ENCODE assay signal across 21 mouse cellular contexts in the genomic region with DNA sequence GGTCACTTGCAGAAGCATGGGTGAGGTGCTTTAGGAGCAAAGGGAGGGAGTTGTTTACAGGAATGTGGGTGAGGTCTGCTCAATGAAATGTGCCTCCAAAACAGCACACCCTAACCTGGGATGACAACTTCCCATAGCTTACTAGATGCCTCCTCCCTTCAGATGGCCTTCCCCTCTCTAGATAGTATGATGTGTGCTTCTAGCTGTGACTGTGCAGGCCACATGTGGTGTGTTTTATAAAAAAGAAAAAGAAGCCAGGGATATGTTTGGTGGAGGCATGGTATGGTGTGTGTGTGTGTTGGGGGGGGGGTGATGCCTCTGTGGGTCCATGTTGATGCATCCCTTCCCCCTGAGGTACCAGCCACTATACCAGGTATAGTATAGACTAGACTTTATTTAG. TPM values are rescaled to one million over a fixed set of nuclear protein-coding genes. Genes with fewer than 3 reads are reported as not detected.
DNase-seq lines count a peak whose midpoint lies in the region; ATAC-seq and TF ChIP-seq lines count a peak whose summit lies in the region.
"Had no signal": no experiment of that assay in that cellular context is flagged by ENCODE, and none has a peak within 500 bp of the region (broad histone marks: within the 10 kb centered on the region; RNA-seq: fewer than 3 reads in every experiment).

No protein-coding gene starts in this region.

- H3K27ac ChIP-seq in gastrocnemius, adult 2 months: peak overlapping the region; percentile 60
- H3K27ac ChIP-seq in liver, postnatal 0 days (ENCODE audit: low read depth): no peak overlapping the region
- H3K27ac ChIP-seq: embryonic facial prominence, embryonic 10.5 days; embryonic facial prominence, embryonic 13.5 days; forebrain, embryonic 12.5 days; forebrain, embryonic 15.5 days; hindbrain, embryonic 10.5 days; hindbrain, embryonic 13.5 days; intestine, embryonic 15.5 days had no signal

- H3K36me3 ChIP-seq in liver, postnatal 0 days (replicated peaks; ENCODE audit: insufficient read depth, low read length): no peaks in the 10 kb centered on the region
- H3K36me3 ChIP-seq: embryonic facial prominence, embryonic 10.5 days; embryonic facial prominence, embryonic 13.5 days; forebrain, embryonic 12.5 days; forebrain, embryonic 15.5 days; hindbrain, embryonic 10.5 days; hindbrain, embryonic 13.5 days; intestine, embryonic 15.5 days had no signal

- DNase-seq in gastrocnemius, adult 2 months: no peak
- DNase-seq in gastrocnemius, postnatal 10 days: no peak
- DNase-seq in liver, postnatal 0 days: no peak
- no peak for DNase-seq in liver
- DNase-seq in lung, adult 18-20 months: no peak
- DNase-seq: adrenal gland, postnatal 25 days; cerebellum, adult 11-12 months; cerebellum, adult 8-10 months; cerebellum, postnatal 36 days; embryo, embryonic 11 days had no signal

- peaks cover 15% of the 10 kb centered on the region for H3K4me1 ChIP-seq in liver, postnatal 0 days (ENCODE audit: insufficient read depth)
- H3K4me1 ChIP-seq: embryonic facial prominence, embryonic 10.5 days; forebrain, embryonic 12.5 days; forebrain, embryonic 15.5 days; hindbrain, embryonic 10.5 days; hindbrain, embryonic 13.5 days; intestine, embryonic 15.5 days had no signal

- no peak overlapping the region for H3K4me2 ChIP-seq in liver, postnatal 0 days (ENCODE audit: low read depth, low read length)
- H3K4me2 ChIP-seq: embryonic facial prominence, embryonic 13.5 days; forebrain, embryonic 12.5 days; forebrain, embryonic 15.5 days; heart, embryonic 11.5 days; hindbrain, embryonic 13.5 days; intestine, embryonic 15.5 days had no signal

- no peak overlapping the region for H3K4me3 ChIP-seq in gastrocnemius, adult 2 months
- H3K4me3 ChIP-seq in liver, postnatal 0 days (ENCODE audit: low read depth, low read length): no peak overlapping the region
- H3K4me3 ChIP-seq: embryonic facial prominence, embryonic 10.5 days; embryonic facial prominence, embryonic 13.5 days; erythroblast, embryonic 14.5 days; forebrain, embryonic 12.5 days; forebrain, embryonic 15.5 days; hindbrain, embryonic 10.5 days; hindbrain, embryonic 13.5 days; intestine, embryonic 15.5 days had no signal

- no peak for TF ChIP-seq EP300 in liver, postnatal 0 days (IDR thresholded peaks at IDR 0.05; ENCODE audit: low read depth)

- intact Hi-C loops in gastrocnemius, adult 2 months (cut with DNase I): loop anchor here (5.0 kb wide), 1 partner anchor 44 kb away; a partner anchor contains a TSS

- H3K9ac ChIP-seq in liver, postnatal 0 days (replicated peaks): no peak overlapping the region
- H3K9ac ChIP-seq: embryonic facial prominence, embryonic 13.5 days; forebrain, embryonic 12.5 days; forebrain, embryonic 15.5 days; hindbrain, embryonic 13.5 days; intestine, embryonic 15.5 days had no signal

- no peaks in the 10 kb centered on the region for H3K27me3 ChIP-seq in liver, postnatal 0 days (ENCODE audit: insufficient read depth, low read length)
- H3K27me3 ChIP-seq: embryonic facial prominence, embryonic 13.5 days; forebrain, embryonic 12.5 days; forebrain, embryonic 15.5 days; hindbrain, embryonic 13.5 days; intestine, embryonic 15.5 days had no signal

- H3K9me3 ChIP-seq in liver, postnatal 0 days (ENCODE audit: low read length): no peaks in the 10 kb centered on the region
- H3K9me3 ChIP-seq: embryonic facial prominence, embryonic 10.5 days; embryonic facial prominence, embryonic 13.5 days; forebrain, embryonic 12.5 days; forebrain, embryonic 15.5 days; hindbrain, embryonic 10.5 days; hindbrain, embryonic 13.5 days; intestine, embryonic 15.5 days had no signal

- peak; percentile 40; the same call in 1 of the 2 replicates for ATAC-seq in liver, postnatal 0 days
- 0 out of 2 replicates have a peak, but pooled peaks have one; percentile 37 for ATAC-seq in neutrophil, adult 5-6 weeks (ENCODE audit: extremely low read depth, insufficient number of reproducible peaks, low FRiP score, poor library complexity, severe bottlenecking)
- ATAC-seq: forebrain, embryonic 15.5 days; hindbrain, embryonic 16.5 days; intestine, embryonic 15.5 days had no signal

- no peak for TF ChIP-seq CTCF in gastrocnemius, adult 2 months (IDR thresholded peaks at IDR 0.05)
- TF ChIP-seq CTCF in liver, postnatal 0 days (IDR thresholded peaks at IDR 0.05; ENCODE audit: low read depth): no peak

RNA-seq across cellular contexts. Expression of a gene that starts 42.9 kb away (rescaled TPM):
- 100 to 1,000 TPM in 1 of 2 experiments, 10 to 100 TPM in 1; 51.2 to 522 TPM for total RNA-seq in gastrocnemius, adult 2 months (2021)
- total RNA-seq in gastrocnemius, postnatal 10 days (2021): 10 to 100 TPM; 25.9 to 28.9 TPM
- polyA plus RNA-seq in liver, postnatal 0 days (2015; fragmentation: Nextera tagmentation; extraction: Ambion mirVana): 56.7 and 60.8 TPM in 2 replicates
- 63.3 and 76.9 TPM in 2 replicates for total RNA-seq in neutrophil, adult 5-6 weeks (2017)
